Mouse (Mus musculus): ENCODE data around the gene Prss53.

Prss53 gene

GRCm38 (mm10) chr7:127890798-127891197, at the start of gene Prss53:
Gene Prss53 (minus strand): TSS chr7:127890970.
- no peak for ATAC-seq (ENCODE audit: low TSS enrichment)

DNA sequence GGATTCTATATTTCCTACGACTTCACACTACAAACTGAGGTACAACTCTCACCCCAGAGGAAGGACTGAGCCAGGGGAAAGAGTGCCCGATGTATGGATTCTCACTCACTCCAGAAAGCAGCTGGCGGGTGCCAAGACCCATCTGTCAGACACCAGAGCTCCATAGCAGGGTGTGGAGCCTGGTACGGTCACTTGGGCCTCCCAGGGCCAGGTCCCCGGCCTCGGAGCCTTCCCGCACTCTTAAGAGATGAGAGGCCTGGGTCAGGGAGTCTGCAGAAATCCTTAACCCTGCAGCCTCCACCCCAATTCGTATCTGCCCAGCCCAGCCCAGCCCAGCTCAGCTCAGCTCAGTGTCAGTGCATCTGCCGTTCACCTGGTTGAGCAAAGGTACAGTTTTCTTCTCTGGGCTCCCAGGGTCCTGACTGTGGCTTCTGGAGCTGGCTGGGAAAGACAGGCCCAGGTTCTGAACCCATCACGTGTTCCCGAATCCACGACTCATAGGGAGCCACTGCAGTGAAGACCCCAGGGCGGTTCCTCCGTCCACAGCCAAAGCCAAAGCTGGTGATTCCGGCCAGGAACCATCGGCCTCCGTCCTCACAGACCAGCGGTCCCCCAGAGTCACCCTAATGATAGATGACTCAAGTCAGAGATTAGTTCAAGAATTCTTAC, 45.6 kb upstream of the Prss53 start:
- no peak; the same call in 1 of the 2 replicates for ATAC-seq (ENCODE audit: low TSS enrichment)

- ATAC-seq (ENCODE audit: low TSS enrichment) = peak; percentile 33
Measured at GRCm38 (mm10) chr7:127935748-127936159, 45.0 kb upstream of the Prss53 start.

DNA sequence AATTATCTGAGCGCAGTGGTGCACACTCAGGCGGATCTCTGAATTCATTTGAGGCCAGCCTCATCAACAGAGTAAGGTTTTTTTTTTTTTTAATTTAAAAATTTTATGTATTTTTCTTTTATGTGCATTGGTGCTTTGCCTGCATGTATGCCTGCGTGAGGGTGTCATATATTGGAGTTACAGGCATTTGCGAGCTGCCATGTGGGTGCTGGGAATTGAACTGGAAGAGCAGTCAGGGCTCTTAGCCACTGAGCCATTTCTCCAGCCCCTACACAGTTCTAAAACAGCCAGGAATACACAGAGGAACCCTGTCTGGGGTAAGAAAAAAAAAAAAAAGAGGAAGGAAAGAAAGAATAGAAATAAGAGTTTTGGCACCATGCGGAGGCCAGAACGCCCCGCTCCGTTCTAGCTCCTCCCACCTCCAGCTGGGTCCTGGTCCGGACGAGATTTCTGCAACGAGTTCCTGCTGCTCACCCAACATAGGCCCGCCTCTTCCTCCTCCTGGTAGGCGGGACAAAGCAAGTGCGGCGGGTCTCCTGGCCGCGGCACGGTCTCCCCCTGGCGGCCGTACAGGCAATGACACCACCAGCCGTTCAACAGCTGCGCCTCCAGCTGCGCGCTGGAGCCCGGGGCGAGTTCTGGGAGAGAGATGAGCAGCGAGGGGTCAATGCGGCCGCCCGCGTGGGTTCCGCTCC, 44.4 kb upstream of the Prss53 start:
- ATAC-seq (ENCODE audit: low TSS enrichment) = peak; percentile 97

DNA sequence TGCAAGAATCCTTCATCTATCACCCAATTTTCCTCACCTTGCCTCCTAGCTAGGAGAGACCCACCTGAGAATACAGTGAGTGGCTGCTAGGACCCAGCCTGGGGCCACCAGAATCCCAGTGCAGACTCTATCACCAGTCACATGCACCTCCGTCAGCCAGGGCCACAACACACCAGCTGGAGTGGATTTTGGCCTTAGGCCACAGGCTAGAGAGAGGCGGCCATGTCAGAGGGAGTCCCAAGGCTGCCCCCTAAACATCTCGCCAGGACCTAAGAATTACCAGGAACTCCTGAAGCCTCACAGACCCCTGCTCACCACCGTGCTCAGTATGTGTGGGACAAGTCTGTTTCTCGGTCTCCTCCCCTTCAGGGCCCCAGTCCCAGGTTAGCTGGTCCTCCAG, 43.3 kb upstream of the Prss53 start:
- no peak for ATAC-seq (ENCODE audit: low TSS enrichment)

- no peak for ATAC-seq (ENCODE audit: low TSS enrichment)
Measured at GRCm38 (mm10) chr7:127932273-127933031, 41.7 kb upstream of the Prss53 start.

DNA sequence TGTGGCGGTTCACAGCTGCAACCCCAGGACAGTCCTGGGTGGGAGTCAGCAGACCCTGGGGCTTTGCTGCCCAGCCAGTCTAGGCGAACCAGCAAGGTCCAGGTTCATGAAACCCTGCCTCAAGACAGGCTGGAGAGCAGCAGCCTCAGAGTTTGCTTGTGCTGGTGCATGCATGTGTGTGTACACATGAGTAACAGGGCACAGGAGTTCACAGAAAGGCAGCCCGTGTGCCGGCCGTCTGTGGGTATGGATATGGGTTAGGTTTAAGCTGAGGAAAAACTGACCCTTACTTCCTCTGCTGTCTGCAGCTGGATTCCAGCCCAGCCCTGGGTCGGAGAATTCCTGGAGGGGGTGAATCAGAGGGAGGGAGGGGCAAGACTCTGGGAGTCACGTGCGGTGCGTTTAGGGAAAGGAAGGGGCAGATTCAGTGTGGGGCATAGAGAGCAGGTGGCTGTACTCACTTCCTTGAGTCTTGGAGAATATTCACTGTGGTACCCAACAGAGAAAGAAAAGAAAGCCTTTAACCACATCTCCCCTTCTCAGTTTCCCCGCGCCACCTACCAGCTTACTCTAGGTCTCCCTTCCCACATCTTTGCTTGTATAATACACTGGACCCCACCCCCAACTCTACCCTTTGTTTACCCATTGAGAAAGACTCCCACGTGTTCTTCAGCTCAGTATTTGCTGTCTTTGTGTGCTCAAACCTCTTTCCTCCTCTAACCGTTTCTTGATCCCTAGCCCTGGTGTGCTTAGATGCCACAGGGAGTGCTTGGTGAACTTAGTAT, 40.8 kb upstream of the Prss53 start:
- no peak for ATAC-seq (ENCODE audit: low TSS enrichment)

DNA sequence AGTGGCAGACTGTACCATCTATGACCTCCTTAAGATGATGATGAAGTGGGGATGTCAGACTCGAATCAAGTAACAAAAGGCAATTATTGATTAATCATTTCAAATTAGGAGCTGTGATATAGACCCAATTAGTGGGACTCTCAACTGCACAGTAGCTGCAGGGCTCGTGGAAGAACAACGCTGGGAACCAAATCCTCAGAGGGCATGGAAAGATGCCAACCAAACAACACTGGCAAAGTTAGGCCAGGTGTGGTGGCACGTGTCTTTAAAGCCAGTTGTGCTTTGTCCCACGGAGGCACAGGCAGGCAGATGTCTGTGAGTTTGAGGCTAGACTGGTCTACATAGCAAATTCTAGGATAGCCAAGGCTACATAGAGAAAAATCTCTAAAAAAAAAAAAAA, 39.9 kb upstream of the Prss53 start:
- no peak for ATAC-seq (ENCODE audit: low TSS enrichment)

DNA sequence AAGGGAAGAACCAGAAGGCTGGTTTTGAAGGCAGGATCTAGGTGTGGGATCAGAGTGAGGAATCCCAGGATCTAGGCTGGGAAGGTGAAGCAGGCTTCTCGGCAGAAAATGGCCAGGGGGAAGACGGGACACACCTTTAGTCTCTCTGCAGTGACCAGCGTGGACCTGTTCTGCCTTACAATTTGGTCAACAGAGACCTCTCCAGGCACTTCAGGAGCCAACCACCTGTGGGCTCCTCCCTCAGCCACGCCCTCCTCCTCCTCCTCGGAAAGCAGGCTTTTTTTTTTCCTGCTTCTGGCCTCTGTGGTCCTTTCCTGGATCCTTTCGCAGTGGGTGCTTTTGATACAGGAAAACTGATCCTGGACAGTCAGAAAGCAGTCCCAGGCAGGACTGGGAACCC, 39.2 kb upstream of the Prss53 start, which contains the start of gene Prss8:
Gene Prss8, minus strand, starts transcription at position 182 of the 400 bp plus-strand sequence.
- ATAC-seq (ENCODE audit: low TSS enrichment) = no peak

DNA sequence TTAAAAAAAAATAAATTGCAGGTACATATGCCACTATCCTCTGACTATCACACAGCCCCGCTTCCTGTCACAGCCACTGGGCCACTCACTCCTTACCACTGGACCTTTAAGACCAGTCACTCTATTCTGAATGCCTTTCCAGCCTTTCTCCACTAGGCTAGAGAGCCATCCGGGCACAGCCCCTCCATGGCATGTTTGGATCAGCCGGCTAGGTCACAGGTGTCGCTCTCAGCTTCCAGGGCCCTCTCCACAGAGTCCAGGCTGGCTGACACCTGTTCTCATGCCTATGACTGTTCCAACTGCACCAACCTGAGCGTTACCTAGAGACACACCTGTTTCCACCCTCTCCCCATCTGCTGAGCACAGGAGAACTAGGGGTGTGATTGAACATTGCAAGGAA, 37.8 kb upstream of the Prss53 start:
- ATAC-seq (ENCODE audit: low TSS enrichment) = no peak

DNA sequence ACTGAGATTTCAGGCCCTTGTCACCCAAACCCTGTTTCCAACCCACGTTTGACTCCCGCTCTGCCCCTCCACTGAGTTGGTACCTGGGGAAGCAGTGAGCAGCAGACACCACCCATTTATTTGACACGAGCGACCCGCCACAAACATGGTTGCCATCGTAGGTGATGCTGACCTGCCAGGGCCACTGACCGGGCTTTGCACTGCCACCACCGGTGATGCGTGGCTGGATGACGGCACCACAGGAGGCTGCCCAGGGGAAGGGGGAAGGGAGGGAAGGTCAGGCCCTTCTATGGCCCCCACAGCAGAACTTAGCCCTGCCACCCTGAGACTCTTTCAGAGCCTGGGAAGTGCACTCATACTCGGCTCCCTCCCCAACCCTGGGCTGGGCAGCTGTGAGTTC, 37.0 kb upstream of the Prss53 start:
- no peak for ATAC-seq (ENCODE audit: low TSS enrichment)

DNA sequence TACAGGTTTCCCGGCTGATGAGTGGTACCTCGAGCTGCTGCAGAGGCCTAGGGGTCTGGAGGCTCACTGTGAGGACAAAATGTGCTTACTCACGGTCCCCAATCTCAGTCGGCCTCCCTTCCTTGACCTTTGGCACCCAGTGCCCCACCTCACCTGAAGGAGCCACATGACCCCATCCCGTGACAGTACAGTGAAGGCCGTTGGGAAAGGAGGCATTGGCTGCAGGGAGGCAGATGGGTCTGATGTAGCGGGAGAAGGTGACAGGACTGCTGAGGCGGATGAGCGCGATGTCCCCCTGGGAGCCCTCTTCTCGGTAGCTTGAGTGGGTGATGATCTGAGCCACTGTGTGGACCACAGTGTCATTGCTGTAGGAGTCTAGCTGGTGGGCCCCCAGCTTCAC, 36.1 kb upstream of the Prss53 start:
- no peak for ATAC-seq (ENCODE audit: low TSS enrichment)

DNA sequence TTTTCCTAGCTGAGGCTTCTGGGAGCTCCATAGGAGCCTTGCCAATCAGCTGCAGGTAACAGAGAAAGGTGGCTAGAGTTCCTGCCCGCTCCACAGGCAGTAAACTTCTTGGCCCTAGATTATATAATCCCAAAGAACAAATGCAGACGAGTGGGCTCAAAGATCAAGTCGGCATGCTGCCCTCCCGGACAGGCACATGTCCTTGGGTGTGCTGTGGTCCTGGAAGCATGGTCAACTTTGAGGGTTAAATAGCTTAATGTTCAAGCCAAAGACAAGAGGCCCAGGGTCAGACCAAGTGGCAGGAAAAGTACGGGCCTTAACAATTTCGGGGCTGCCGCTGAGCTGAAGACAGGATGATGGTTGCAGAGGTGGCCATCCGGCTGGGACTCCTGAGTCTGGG, 35.3 kb upstream of the Prss53 start:
- ATAC-seq (ENCODE audit: low TSS enrichment) = no peak

DNA sequence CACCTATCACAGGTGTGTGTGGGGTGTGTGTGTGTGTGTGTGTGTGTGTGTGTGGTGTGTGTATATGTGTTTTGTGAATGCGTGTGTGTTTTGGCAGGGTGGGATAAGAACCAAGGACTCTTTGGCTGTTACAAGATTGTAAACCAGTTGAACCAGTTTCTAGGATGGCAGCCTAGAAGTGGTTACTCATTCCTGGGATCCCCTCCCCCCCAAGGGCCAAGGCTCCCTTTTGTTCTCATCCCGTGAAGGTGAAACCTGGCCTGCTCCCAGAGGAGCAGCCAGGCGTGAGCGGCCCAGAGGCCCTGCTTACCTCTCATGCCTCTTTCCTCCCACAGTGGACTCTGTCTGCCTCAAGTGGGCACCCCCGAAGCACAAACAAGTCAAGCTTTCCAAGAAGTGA, 34.5 kb upstream of the Prss53 start:
- no peak for ATAC-seq (ENCODE audit: low TSS enrichment)

- ATAC-seq (ENCODE audit: low TSS enrichment) = no peak
Measured at GRCm38 (mm10) chr7:127923714-127924113, 32.9 kb upstream of the Prss53 start.

- peak; percentile 41; the same call in 1 of the 2 replicates for ATAC-seq (ENCODE audit: low TSS enrichment)
Measured at GRCm38 (mm10) chr7:127922451-127923275, 31.9 kb upstream of the Prss53 start.

DNA sequence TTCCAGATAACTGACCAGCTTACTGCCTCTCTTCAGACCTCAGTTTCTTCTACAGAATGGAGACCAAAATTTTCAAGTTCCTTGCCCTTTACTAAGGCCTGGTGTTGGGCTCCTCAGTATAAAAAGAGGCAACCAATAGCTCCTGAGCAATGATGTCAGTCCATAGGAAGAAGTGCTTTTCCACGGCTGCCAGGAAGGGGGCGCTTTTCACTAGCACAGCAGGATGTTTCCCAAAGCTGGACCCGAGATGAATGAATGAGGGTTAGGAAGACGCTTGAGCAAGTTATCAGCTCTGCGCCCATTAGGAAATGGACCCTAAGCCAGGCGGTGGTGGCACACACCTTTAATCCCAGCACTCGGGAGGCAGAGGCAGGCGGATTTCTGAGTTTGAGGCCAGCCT, 30.7 kb upstream of the Prss53 start:
- no peak for ATAC-seq (ENCODE audit: low TSS enrichment)

GRCm38 (mm10) chr7:127919290-127919689, 28.5 kb upstream of the Prss53 start:
- ATAC-seq (ENCODE audit: low TSS enrichment) = no peak

- no peak for ATAC-seq (ENCODE audit: low TSS enrichment)
Measured at GRCm38 (mm10) chr7:127918203-127918602, 27.4 kb upstream of the Prss53 start.

GRCm38 (mm10) chr7:127915293-127915692, 24.5 kb upstream of the Prss53 start:
- ATAC-seq (ENCODE audit: low TSS enrichment) = no peak

DNA sequence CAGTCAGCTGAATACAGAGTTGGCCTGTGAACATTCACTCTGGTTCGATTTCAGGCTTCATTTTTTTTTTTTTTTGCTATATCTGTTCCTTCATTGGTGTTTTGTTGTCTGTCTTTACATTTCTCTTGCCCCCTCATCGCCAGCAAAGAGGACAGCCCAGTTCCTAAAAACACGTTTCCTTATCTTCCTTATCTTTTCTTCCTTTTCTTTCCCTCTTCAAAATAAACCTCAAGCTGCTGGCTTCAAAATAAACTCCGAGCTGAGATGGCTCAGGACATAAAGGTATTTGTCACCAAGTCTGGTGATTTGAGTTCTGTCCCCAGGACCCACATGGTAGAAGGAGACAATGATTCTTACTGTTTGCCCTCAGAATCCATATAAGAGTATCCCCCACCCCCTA, 22.2 kb upstream of the Prss53 start:
- ATAC-seq (ENCODE audit: low TSS enrichment) = no peak
